Mouse (Mus musculus) heart, adult 18-20 months (tissue): ENCODE results near the gene Lrch3. TPM values are rescaled to one million over a fixed set of nuclear protein-coding genes. Genes with fewer than 3 reads are reported as not detected.
"Not testable (repeated sequence)": the region's sequence is repeated elsewhere in the genome, so short reads cannot be mapped to it uniquely, and the experiment has no call there.

ENCODE experiments used
- DNase-seq, 2 experiments: peaks; one replicate each; pipeline ENCODE4 v3.0.0; 2021 to 2022; ENCODE audit warnings: mixed read lengths in 1 of 2
- total RNA-seq, 2 experiments: library from RNA; stranded (reverse); gene quantifications; 2 replicates each; pipeline ENCODE4 v1.2.3; 2021

Gene Lrch3
- total RNA-seq, 2 experiments from 2014 or later: 19.9 to 21.4 TPM

GRCm38 (mm10) chr16:33055655-33056054 is 141.8 kb downstream of the Lrch3 start:
- no peak for DNase-seq

- DNase-seq: peak; percentile 91 to 95
Measured at GRCm38 (mm10) chr16:33056095-33056785, 142.3 kb downstream of the Lrch3 start, which contains the start of the genes Iqcg and Rpl35a. Gene Iqcg (minus strand): TSS chr16:33056218. Gene Rpl35a (plus strand): TSS chr16:33056453.

- DNase-seq: no peak
Measured at GRCm38 (mm10) chr16:33056786-33057185, 142.9 kb downstream of the Lrch3 start.

- DNase-seq: no peak
Measured at GRCm38 (mm10) chr16:33058033-33058432, 144.1 kb downstream of the Lrch3 start.

- not testable (repeated sequence) for DNase-seq
Measured at GRCm38 (mm10) chr16:33058656-33059055, 144.8 kb downstream of the Lrch3 start.

- no peak for DNase-seq
Measured at GRCm38 (mm10) chr16:33059471-33059870, 145.6 kb downstream of the Lrch3 start.

- no peak for DNase-seq
Measured at GRCm38 (mm10) chr16:33060926-33061325, 147.0 kb downstream of the Lrch3 start.

- DNase-seq: no peak
Measured at GRCm38 (mm10) chr16:33061400-33061799, 147.5 kb downstream of the Lrch3 start.

- peak; percentile 89 to 95 for DNase-seq
Measured at GRCm38 (mm10) chr16:33062024-33062681, 148.3 kb downstream of the Lrch3 start, which contains the start of gene Lmln. Gene Lmln (plus strand): TSS chr16:33062521.

- no peak for DNase-seq
Measured at GRCm38 (mm10) chr16:33062682-33063131, 148.8 kb downstream of the Lrch3 start.

- peak in 1 of 2 experiments; percentile 15 for DNase-seq
Measured at GRCm38 (mm10) chr16:33063267-33063666, 149.4 kb downstream of the Lrch3 start.

GRCm38 (mm10) chr16:33064636-33065035 is 150.7 kb downstream of the Lrch3 start:
- no peak for DNase-seq

Other genes with a start within 250 kb of the Lrch3 start
- gene Muc4, start 178.2 kb upstream of the Lrch3 start, total RNA-seq: under 1 TPM; 0.35 to 0.44 TPM
- under 1 TPM; 0.30 to 0.44 TPM for gene Muc20, start 116.7 kb upstream of the Lrch3 start, total RNA-seq
- not detected for gene Smbd1, start 103.6 kb upstream of the Lrch3 start, total RNA-seq
- 100 to 1,000 TPM; 105 to 106 TPM for gene Fyttd1, start 36.6 kb upstream of the Lrch3 start, total RNA-seq
- 10 to 100 TPM; 28.3 to 29.7 TPM for gene Rubcn, start 36.3 kb upstream of the Lrch3 start, total RNA-seq
- under 1 TPM; 0.49 to 0.62 TPM for gene Iqcg, start 142.1 kb downstream of the Lrch3 start, total RNA-seq
- 100 to 1,000 TPM; 354 to 362 TPM for gene Rpl35a, start 142.4 kb downstream of the Lrch3 start, total RNA-seq
- gene Lmln, start 148.4 kb downstream of the Lrch3 start, total RNA-seq: 1 to 10 TPM; 2.1 to 2.7 TPM